Mouse (Mus musculus): Measurements from ENCODE around the gene Fgf23.

Fgf23 gene

GRCm38 (mm10) chr6:127072817-127073216 is at the start of gene Fgf23:
Gene Fgf23 (plus strand): TSS chr6:127072902.
- DNase-seq = no peak

GRCm38 (mm10) chr6:127024836-127025235 is 47.9 kb upstream of the Fgf23 start:
- no peak for DNase-seq

GRCm38 (mm10) chr6:127034760-127035159 is 37.9 kb upstream of the Fgf23 start:
- no peak for DNase-seq

GRCm38 (mm10) chr6:127044909-127045308 is 27.8 kb upstream of the Fgf23 start:
- DNase-seq = no peak

- no peak for DNase-seq
These were observed 21.9 kb upstream of the Fgf23 start for GRCm38 (mm10) chr6:127050847-127051246.

GRCm38 (mm10) chr6:127056990-127057588 is 15.6 kb upstream of the Fgf23 start:
- DNase-seq = no peak

GRCm38 (mm10) chr6:127059975-127060374 is 12.7 kb upstream of the Fgf23 start:
- DNase-seq = no peak

GRCm38 (mm10) chr6:127063915-127064314 is 8.8 kb upstream of the Fgf23 start:
- DNase-seq = no peak

- DNase-seq = no peak
These were observed 7.9 kb upstream of the Fgf23 start for GRCm38 (mm10) chr6:127064815-127065214.

- peak; percentile 82 for DNase-seq
These were observed 7.4 kb downstream of the Fgf23 start for GRCm38 (mm10) chr6:127079867-127080731.

GRCm38 (mm10) chr6:127081820-127082219 is 9.1 kb downstream of the Fgf23 start:
- no peak for DNase-seq

GRCm38 (mm10) chr6:127086739-127087138 is 14.0 kb downstream of the Fgf23 start:
- peak; percentile 67 for DNase-seq

- no peak for DNase-seq
These were observed 21.9 kb downstream of the Fgf23 start for GRCm38 (mm10) chr6:127094565-127094964.

- no peak for DNase-seq
These were observed 31.0 kb downstream of the Fgf23 start for GRCm38 (mm10) chr6:127103506-127104275.

- no peak for DNase-seq
These were observed 31.8 kb downstream of the Fgf23 start for GRCm38 (mm10) chr6:127104396-127105029.

GRCm38 (mm10) chr6:127105107-127105506 is 32.4 kb downstream of the Fgf23 start:
- DNase-seq = no peak

GRCm38 (mm10) chr6:127106189-127106588 is 33.5 kb downstream of the Fgf23 start:
- no peak for DNase-seq

GRCm38 (mm10) chr6:127106726-127107125 is 34.0 kb downstream of the Fgf23 start:
- no peak for DNase-seq

GRCm38 (mm10) chr6:127107413-127107812 is 34.7 kb downstream of the Fgf23 start:
- DNase-seq = no peak

GRCm38 (mm10) chr6:127108368-127109060 is 35.8 kb downstream of the Fgf23 start:
- no peak for DNase-seq

GRCm38 (mm10) chr6:127109402-127109930 is 36.8 kb downstream of the Fgf23 start, which contains the start of gene Tigar:
Gene Tigar (minus strand): TSS chr6:127109557.
- peak; percentile 97 for DNase-seq

Measured in cerebellum, adult 9-10 months (tissue).